Mouse (Mus musculus) forebrain, postnatal 0 days (tissue): ENCODE measurements around the gene Cobll1. TPM values are rescaled to one million over a fixed set of nuclear protein-coding genes. Genes with fewer than 3 reads are reported as not detected.

Experiments used
- ATAC-seq: fragments of 200-750 bp; cut with Nextera tagmentation; 2 replicates; pipeline ENCODE4 v1.8.0; 2017; ENCODE audit warnings: mild to moderate bottlenecking, moderate library complexity
- DNase-seq: peaks from one replicate; pipeline ENCODE4 v3.0.0-alpha.2; 2015
- H3K27ac ChIP-seq: fragments of 300-500 bp; sonication (generic); 2 replicates; pipeline ENCODE4 v1.5.1; 2014; ENCODE audit warnings: low read depth, mild to moderate bottlenecking, antibody characterized with exemption, low read length, moderate library complexity, mixed read lengths
- H3K27me3 ChIP-seq: fragments of 300-500 bp; sonication (generic); 2 replicates; pipeline ENCODE4 v1.6.1; 2014; ENCODE audit warnings: mild to moderate bottlenecking, low read length, mixed read lengths; ENCODE audit not compliant: insufficient read depth
- H3K36me3 ChIP-seq: fragments of 300-500 bp; sonication (generic); 2 replicates; pipeline ENCODE4 v1.6.1; 2014; ENCODE audit warnings: mild to moderate bottlenecking, moderate library complexity; ENCODE audit not compliant: insufficient read depth
- H3K4me1 ChIP-seq: fragments of 300-500 bp; sonication (generic); 2 replicates; pipeline ENCODE4 v1.6.1; 2014; ENCODE audit warnings: antibody characterized with exemption; ENCODE audit not compliant: insufficient read depth
- H3K4me2 ChIP-seq: fragments of 300-500 bp; sonication (generic); 2 replicates; pipeline ENCODE4 v1.6.1; 2014; ENCODE audit warnings: low read depth, mild to moderate bottlenecking, moderate library complexity
- H3K4me3 ChIP-seq: fragments of 300-500 bp; sonication (generic); 2 replicates; pipeline ENCODE4 v1.5.1; 2014; ENCODE audit warnings: low read depth, low read length, mixed read lengths
- H3K9ac ChIP-seq: fragments of 300-500 bp; sonication (generic); 2 replicates; pipeline ENCODE4 v1.6.1; 2014; ENCODE audit warnings: mild to moderate bottlenecking
- H3K9me3 ChIP-seq: fragments of 300-500 bp; sonication (generic); 2 replicates; pipeline ENCODE4 v1.6.1; 2016; ENCODE audit warnings: low read length
- CTCF ChIP-seq: sonication (generic); IDR thresholded peaks from 2 replicates; pipeline ENCODE4 v1.5.1; 2016; ENCODE audit warnings: antibody characterized with exemption, control low read depth, low read depth
- WGBS: fragments of 180-500 bp; shearing (Covaris S2); extraction: QIAGEN DNeasy Blood & Tissue Kit; methylation state at CpG from one replicate; pipeline ENCODE4 v1.1.7; 2014; 5-methylcytosine and 5-hydroxymethylcytosine counted together
- polyA plus RNA-seq: library from polyadenylated mRNA; unstranded; fragments of >200 nt; fragmentation: Nextera tagmentation; extraction: Ambion mirVana; gene quantifications from 2 replicates; pipeline ENCODE4 v1.2.1, GENCODE M21; 2015
- total RNA-seq: library from RNA; depleted of rRNA; stranded (reverse); fragments of >200 nt; gene quantifications from 2 replicates; pipeline ENCODE4 v1.2.3, GENCODE M21; 2014; rRNA removed

Gene Cobll1
- total and polyA plus RNA-seq, 2 experiments from 2014 or later, result 3.2 to 3.6 TPM

- Histone ChIP-seq H3K9me3 (no peaks in the 10 kb centered on the region), H3K4me3 (no peak overlapping the region), H3K4me2 (no peak overlapping the region), H3K9ac (no peak overlapping the region), H3K4me1 (no peaks in the 10 kb centered on the region), H3K27ac (no peak overlapping the region), H3K27me3 (no peaks in the 10 kb centered on the region), H3K36me3 (no peaks in the 10 kb centered on the region)
- DNase-seq, result no peak
- no peak for ATAC-seq
- WGBS, result 50% methylated on average over 3 of the region's 3 CpGs
- no peak for TF ChIP-seq CTCF
These were observed 167.0 kb downstream of the Cobll1 start for GRCm38 (mm10) chr2:65072205-65072604.

- H3K27ac ChIP-seq, result no peak overlapping the region
- ATAC-seq (no peak), DNase-seq (no peak)
- no peaks in the 10 kb centered on the region for H3K36me3 ChIP-seq
- no peaks in the 10 kb centered on the region for H3K27me3 ChIP-seq
- no peak overlapping the region for H3K9ac ChIP-seq
- no peak overlapping the region for H3K4me2 ChIP-seq
- WGBS, result 96% methylated on average over 2 of the region's 2 CpGs
- no peak overlapping the region for H3K4me3 ChIP-seq
- TF ChIP-seq CTCF, result no peak
- no peaks in the 10 kb centered on the region for H3K9me3 ChIP-seq
- no peaks in the 10 kb centered on the region for H3K4me1 ChIP-seq
These were observed 185.4 kb downstream of the Cobll1 start for GRCm38 (mm10) chr2:65053764-65054163.

- no peaks in the 10 kb centered on the region for H3K4me1 ChIP-seq
- H3K36me3 ChIP-seq, result no peaks in the 10 kb centered on the region
- no peak for TF ChIP-seq CTCF
- ATAC-seq (no peak), DNase-seq (no peak)
- no peaks in the 10 kb centered on the region for H3K27me3 ChIP-seq
- H3K27ac ChIP-seq, result no peak overlapping the region
- no peaks in the 10 kb centered on the region for H3K9me3 ChIP-seq
- H3K4me2 ChIP-seq, result no peak overlapping the region
- no peak overlapping the region for H3K4me3 ChIP-seq
- 83% methylated on average over 6 of the region's 6 CpGs for WGBS
- H3K9ac ChIP-seq, result no peak overlapping the region
These were observed 186.8 kb downstream of the Cobll1 start for GRCm38 (mm10) chr2:65052191-65053012.

GRCm38 (mm10) chr2:65050776-65051175, 188.4 kb downstream of the Cobll1 start:
- H3K27ac ChIP-seq, result no peak overlapping the region
- H3K36me3 ChIP-seq, result no peaks in the 10 kb centered on the region
- 75% methylated on average over 3 of the region's 3 CpGs for WGBS
- no peak overlapping the region for H3K9ac ChIP-seq
- H3K4me3 ChIP-seq, result no peak overlapping the region
- no peak overlapping the region for H3K4me2 ChIP-seq
- no peak for ATAC-seq
- no peak for TF ChIP-seq CTCF
- H3K27me3 ChIP-seq, result no peaks in the 10 kb centered on the region
- no peaks in the 10 kb centered on the region for H3K9me3 ChIP-seq
- no peaks in the 10 kb centered on the region for H3K4me1 ChIP-seq
- DNase-seq, result no peak

GRCm38 (mm10) chr2:65048234-65049017, 190.8 kb downstream of the Cobll1 start:
- no peak for TF ChIP-seq CTCF
- Histone ChIP-seq H3K27ac (no peak overlapping the region), H3K9ac (no peak overlapping the region), H3K4me3 (no peak overlapping the region), H3K27me3 (no peaks in the 10 kb centered on the region), H3K9me3 (no peaks in the 10 kb centered on the region), H3K4me1 (no peaks in the 10 kb centered on the region), H3K4me2 (no peak overlapping the region), H3K36me3 (no peaks in the 10 kb centered on the region)
- no peak for DNase-seq
- WGBS, result 25% methylated on average over 6 of the region's 6 CpGs
- no peak for ATAC-seq

Other genes with a start within 250 kb of the Cobll1 start
- 19.9 and 23.4 TPM in 2 replicates for gene Grb14, start 214.4 kb downstream of the Cobll1 start, total RNA-seq
- 29.9 and 40.3 TPM in 2 replicates for gene Grb14, start 214.4 kb downstream of the Cobll1 start, polyA plus RNA-seq
- gene Slc38a11, start 124.6 kb upstream of the Cobll1 start, total RNA-seq, result 3.2 and 4.1 TPM in 2 replicates
- 0.49 and 0.92 TPM in 2 replicates for gene Slc38a11, start 124.6 kb upstream of the Cobll1 start, polyA plus RNA-seq